Mouse (Mus musculus): ENCODE data around the gene Neurl1a. TPM values are rescaled to one million over a fixed set of nuclear protein-coding genes. Genes with fewer than 3 reads are reported as not detected.

The Neurl1a gene
- polyA plus RNA-seq, 1 experiment: 2.3 TPM

DNA sequence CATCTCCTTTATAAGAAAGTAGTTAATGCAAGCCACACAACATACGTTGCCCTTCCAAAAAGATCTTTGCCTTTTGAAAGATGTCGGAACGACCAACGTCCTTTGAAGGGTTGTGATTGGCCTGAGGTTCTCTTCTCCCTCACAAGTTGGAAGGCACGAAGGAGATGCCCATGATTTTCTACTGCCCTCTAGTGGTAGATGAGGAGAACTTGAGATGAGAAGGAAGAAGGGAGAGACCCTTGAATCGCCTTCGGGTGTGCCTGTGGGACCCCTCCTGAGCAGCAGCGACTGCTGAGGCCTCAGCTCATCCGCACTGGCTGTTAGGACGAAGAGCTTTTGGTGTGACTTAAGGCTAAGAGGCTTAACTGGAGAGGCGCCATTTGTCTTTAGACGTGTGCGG, 10.4 kb upstream of the Neurl1a start:
- TF ChIP-seq CTCF (conservative IDR thresholded peaks at IDR 0.05; ENCODE audit: insufficient read depth, insufficient read length, low read depth, low read length): peak; percentile 75
- TF ChIP-seq POLR2A (IDR thresholded peaks at IDR 0.05; ENCODE audit: low read depth, low read length): no peak
- Histone ChIP-seq H3K4me3 (ENCODE audit: insufficient read depth, low read depth, low read length) (0 out of 2 replicates have a peak overlapping the region, but pooled peaks have one; percentile 5), H3K36me3 (ENCODE audit: control insufficient read depth, insufficient read depth, low read length) (no peaks in the 10 kb centered on the region), H3K27me3 (replicated peaks; ENCODE audit: control insufficient read depth, insufficient read depth, low read length) (no peaks in the 10 kb centered on the region), H3K4me1 (ENCODE audit: control insufficient read depth, insufficient read depth, low read length) (0 out of 2 replicates have a peak, but pooled peaks cover 3% of the 10 kb centered on the region), H3K27ac (ENCODE audit: insufficient read depth, low read depth, low read length) (no peak overlapping the region)
- peak; percentile 57 for DNase-seq
- WGBS: 10% methylated on average over 13 of the region's 13 CpGs

- WGBS: 16% methylated on average over 11 of the region's 11 CpGs
- no peak overlapping the region for H3K4me3 ChIP-seq (ENCODE audit: insufficient read depth, low read depth, low read length)
- H3K4me1 ChIP-seq (ENCODE audit: control insufficient read depth, insufficient read depth, low read length): 0 out of 2 replicates have a peak, but pooled peaks cover 3% of the 10 kb centered on the region
- 0 out of 2 replicates have a peak overlapping the region, but pooled peaks have one; percentile 12 for H3K27ac ChIP-seq (ENCODE audit: insufficient read depth, low read depth, low read length)
- DNase-seq: peak; percentile 90
- no peaks in the 10 kb centered on the region for H3K27me3 ChIP-seq (replicated peaks; ENCODE audit: control insufficient read depth, insufficient read depth, low read length)
- peak; percentile 79 for TF ChIP-seq CTCF (conservative IDR thresholded peaks at IDR 0.05; ENCODE audit: insufficient read depth, insufficient read length, low read depth, low read length)
- no peak for TF ChIP-seq POLR2A (IDR thresholded peaks at IDR 0.05; ENCODE audit: low read depth, low read length)
- H3K36me3 ChIP-seq (ENCODE audit: control insufficient read depth, insufficient read depth, low read length): no peaks in the 10 kb centered on the region
Measured at GRCm38 (mm10) chr19:47168793-47169412, 9.7 kb upstream of the Neurl1a start.

DNA sequence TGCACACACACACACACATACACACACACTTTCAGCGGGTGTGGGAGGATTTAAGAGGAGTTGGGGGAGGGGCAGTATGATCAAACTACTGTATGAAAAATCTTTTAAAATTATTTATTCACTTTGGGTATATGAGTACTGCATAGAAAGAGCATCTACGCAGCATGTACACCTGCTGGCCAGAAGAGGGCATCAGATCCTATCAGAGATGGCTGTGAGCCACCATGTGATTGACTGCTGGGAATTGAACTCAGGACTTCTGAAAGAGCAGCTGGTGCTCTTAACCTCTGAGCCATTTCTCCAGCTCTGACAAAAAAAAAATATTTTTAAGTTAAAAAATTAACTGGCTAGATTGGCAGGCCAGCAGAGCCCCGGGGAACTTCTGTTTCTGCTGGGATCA, 4.1 kb upstream of the Neurl1a start:
- Histone ChIP-seq H3K27ac (ENCODE audit: insufficient read depth, low read depth, low read length) (no peak overlapping the region), H3K4me3 (ENCODE audit: insufficient read depth, low read depth, low read length) (no peak overlapping the region), H3K36me3 (ENCODE audit: control insufficient read depth, insufficient read depth, low read length) (no peaks in the 10 kb centered on the region), H3K27me3 (replicated peaks; ENCODE audit: control insufficient read depth, insufficient read depth, low read length) (no peaks in the 10 kb centered on the region), H3K4me1 (ENCODE audit: control insufficient read depth, insufficient read depth, low read length) (no peaks in the 10 kb centered on the region)
- 53% methylated on average over 3 of the region's 3 CpGs for WGBS
- peak; percentile 67 for DNase-seq
- TF ChIP-seq CTCF (conservative IDR thresholded peaks at IDR 0.05; ENCODE audit: insufficient read depth, insufficient read length, low read depth, low read length) (peak; percentile 62), POLR2A (IDR thresholded peaks at IDR 0.05; ENCODE audit: low read depth, low read length) (no peak)

DNA sequence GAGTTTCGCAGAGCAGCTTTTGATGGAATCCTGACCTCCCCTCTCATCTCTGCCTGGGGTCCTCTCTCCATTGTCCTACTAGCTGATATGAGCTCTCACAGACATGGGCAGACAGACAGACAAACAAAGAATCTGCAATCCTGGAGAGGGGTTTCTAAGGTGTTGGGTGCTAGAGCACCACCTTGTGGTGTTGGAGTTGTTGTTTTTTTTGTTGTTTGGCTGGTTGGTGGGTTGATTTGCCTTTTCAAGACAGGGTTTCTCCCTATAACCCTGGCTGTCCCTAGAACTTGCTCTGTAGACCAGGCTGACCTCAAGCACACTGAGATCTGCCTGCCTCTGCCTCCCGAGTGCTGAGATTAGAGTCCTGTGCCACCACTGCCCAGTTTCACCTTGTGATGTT, 3.1 kb upstream of the Neurl1a start:
- Histone ChIP-seq H3K4me1 (ENCODE audit: control insufficient read depth, insufficient read depth, low read length) (no peaks in the 10 kb centered on the region), H3K27me3 (replicated peaks; ENCODE audit: control insufficient read depth, insufficient read depth, low read length) (no peaks in the 10 kb centered on the region), H3K27ac (ENCODE audit: insufficient read depth, low read depth, low read length) (no peak overlapping the region), H3K36me3 (ENCODE audit: control insufficient read depth, insufficient read depth, low read length) (no peaks in the 10 kb centered on the region), H3K4me3 (ENCODE audit: insufficient read depth, low read depth, low read length) (no peak overlapping the region)
- TF ChIP-seq CTCF (conservative IDR thresholded peaks at IDR 0.05; ENCODE audit: insufficient read depth, insufficient read length, low read depth, low read length) (0 out of 2 replicates have a peak, but pooled peaks have one; percentile 5), POLR2A (IDR thresholded peaks at IDR 0.05; ENCODE audit: low read depth, low read length) (no peak)
- WGBS: 70% methylated on average over 2 of the region's 2 CpGs
- no peak for DNase-seq

DNA sequence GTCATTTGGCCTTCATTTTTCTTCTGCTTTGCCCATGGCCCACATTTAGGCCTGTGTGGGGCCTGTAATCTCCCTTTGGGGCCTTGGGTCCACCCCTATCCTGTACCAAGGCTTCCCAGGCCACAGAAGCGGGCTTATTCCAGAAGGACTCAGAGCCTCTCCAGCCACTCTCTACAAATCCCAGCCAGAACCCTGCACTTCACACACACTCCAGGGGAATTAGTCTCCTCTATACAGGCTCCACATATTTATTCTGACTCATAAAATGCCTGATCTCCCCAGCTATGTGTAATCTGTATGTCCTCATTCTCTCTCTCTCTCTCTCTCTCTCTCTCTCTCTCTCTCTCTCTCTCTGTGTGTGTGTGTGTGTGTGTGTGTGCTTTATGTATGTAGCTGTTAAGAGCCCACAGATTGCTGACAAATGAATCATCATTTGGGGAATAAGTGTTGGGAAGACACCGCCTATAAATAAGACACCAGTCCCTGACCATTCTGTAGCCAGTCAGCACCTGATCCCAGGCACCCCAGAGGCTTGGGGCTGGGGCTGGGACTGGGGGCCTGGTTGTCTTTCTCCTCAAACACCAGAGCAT, 1.6 kb upstream of the Neurl1a start:
- 94% methylated on average over 2 of the region's 2 CpGs for WGBS
- no peak overlapping the region for H3K4me3 ChIP-seq (ENCODE audit: insufficient read depth, low read depth, low read length)
- no peaks in the 10 kb centered on the region for H3K4me1 ChIP-seq (ENCODE audit: control insufficient read depth, insufficient read depth, low read length)

GRCm38 (mm10) chr19:47178001-47178400, 619 bp upstream of the Neurl1a start:
- TF ChIP-seq POLR2A (IDR thresholded peaks at IDR 0.05; ENCODE audit: low read depth, low read length): no peak
- TF ChIP-seq CTCF (conservative IDR thresholded peaks at IDR 0.05; ENCODE audit: insufficient read depth, insufficient read length, low read depth, low read length): peak; percentile 44
- Histone ChIP-seq H3K4me3 (ENCODE audit: insufficient read depth, low read depth, low read length) (no peak overlapping the region), H3K27ac (ENCODE audit: insufficient read depth, low read depth, low read length) (no peak overlapping the region), H3K4me1 (ENCODE audit: control insufficient read depth, insufficient read depth, low read length) (no peaks in the 10 kb centered on the region), H3K36me3 (ENCODE audit: control insufficient read depth, insufficient read depth, low read length) (no peaks in the 10 kb centered on the region), H3K27me3 (replicated peaks; ENCODE audit: control insufficient read depth, insufficient read depth, low read length) (no peaks in the 10 kb centered on the region)
- peak; percentile 14 for DNase-seq
- WGBS: 40% methylated on average over 10 of the region's 10 CpGs

More for the DNA sequence above, 1.6 kb upstream of the Neurl1a start:
- Histone ChIP-seq H3K27me3 (replicated peaks; ENCODE audit: control insufficient read depth, insufficient read depth, low read length) (no peaks in the 10 kb centered on the region), H3K36me3 (ENCODE audit: control insufficient read depth, insufficient read depth, low read length) (no peaks in the 10 kb centered on the region), H3K27ac (ENCODE audit: insufficient read depth, low read depth, low read length) (no peak overlapping the region)
- no peak for DNase-seq
- TF ChIP-seq CTCF (conservative IDR thresholded peaks at IDR 0.05; ENCODE audit: insufficient read depth, insufficient read length, low read depth, low read length): no peak
- no peak for TF ChIP-seq POLR2A (IDR thresholded peaks at IDR 0.05; ENCODE audit: low read depth, low read length)

DNA sequence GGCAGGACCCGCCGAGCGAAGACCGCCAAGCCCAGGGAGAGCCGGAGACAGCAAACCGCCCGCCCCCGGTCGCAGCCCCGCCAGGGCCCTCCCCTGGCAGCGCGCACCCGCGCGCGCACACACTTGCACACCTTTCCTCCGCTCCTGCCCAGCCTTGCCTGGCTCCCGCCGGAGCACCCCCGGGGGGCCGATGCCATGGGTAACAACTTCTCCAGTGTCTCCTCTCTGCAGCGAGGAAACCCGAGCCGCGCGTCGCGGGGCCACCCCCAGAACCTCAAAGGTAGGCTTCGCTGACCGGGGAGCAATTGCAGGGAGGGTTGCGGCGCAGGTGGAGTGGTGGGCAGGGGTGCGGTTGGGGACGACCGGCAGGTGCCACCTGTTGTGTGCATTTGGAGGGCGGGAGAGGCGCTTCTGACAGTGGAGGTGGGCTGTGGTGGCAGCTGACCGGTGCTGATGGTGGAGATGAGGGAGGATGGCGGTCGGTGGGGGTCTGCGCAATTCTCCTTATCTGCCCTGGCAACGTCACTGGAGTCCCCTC, 721 bp downstream of the Neurl1a start:
- TF ChIP-seq POLR2A (IDR thresholded peaks at IDR 0.05; ENCODE audit: low read depth, low read length) (no peak), CTCF (conservative IDR thresholded peaks at IDR 0.05; ENCODE audit: insufficient read depth, insufficient read length, low read depth, low read length) (no peak)
- WGBS: 3% methylated on average over 42 of the region's 42 CpGs
- Histone ChIP-seq H3K4me1 (ENCODE audit: control insufficient read depth, insufficient read depth, low read length) (no peaks in the 10 kb centered on the region), H3K27me3 (replicated peaks; ENCODE audit: control insufficient read depth, insufficient read depth, low read length) (no peaks in the 10 kb centered on the region), H3K27ac (ENCODE audit: insufficient read depth, low read depth, low read length) (no peak overlapping the region), H3K36me3 (ENCODE audit: control insufficient read depth, insufficient read depth, low read length) (no peaks in the 10 kb centered on the region), H3K4me3 (ENCODE audit: insufficient read depth, low read depth, low read length) (peak overlapping the region; percentile 51)
- DNase-seq: peak; percentile 10
